Mouse (Mus musculus) E14TG2a.4 (cell line): ENCODE measurements at regions not wholly inside any gene's neighbourhood (a gene's known extent, or its start where the extent isn't known, plus 50 kb on each side); places are given as distances from the start of the nearest gene placed in this dataset.
"Not testable (repeated sequence)": the region's sequence is repeated elsewhere in the genome, so short reads cannot be mapped to it uniquely, and the experiment has no call there.

ENCODE experiments used
- H3K27me3 ChIP-seq: 2 replicates; pipeline ENCODE4 v1.6.1; 2014; ENCODE audit warnings: low read length, control low read depth; ENCODE audit not compliant: insufficient read depth
- H3K36me3 ChIP-seq: 2 replicates; pipeline ENCODE4 v1.6.1; 2014; ENCODE audit warnings: low read length, control low read depth; ENCODE audit not compliant: insufficient read depth
- H3K4me1 ChIP-seq: replicated peaks from 2 replicates; pipeline ENCODE4 v1.6.1; 2014; ENCODE audit warnings: low read depth, low read length, control low read depth
- H3K4me3 ChIP-seq: replicated peaks from 2 replicates; pipeline ENCODE4 v1.5.1; 2014; ENCODE audit warnings: mild to moderate bottlenecking, low read length
- H3K9me3 ChIP-seq: 2 replicates; pipeline ENCODE4 v1.6.1; 2014; ENCODE audit warnings: low read length, control low read depth
- CTCF ChIP-seq: conservative IDR thresholded peaks from 2 replicates; pipeline ENCODE4 v1.5.1; 2014; ENCODE audit warnings: low read length
- NANOG ChIP-seq: IDR thresholded peaks from 2 replicates; pipeline ENCODE4 v1.6.1; 2014; ENCODE audit warnings: borderline replicate concordance, low read length, mixed read lengths
- POU5F1 ChIP-seq: IDR thresholded peaks from 2 replicates; pipeline ENCODE4 v1.6.1; 2014; ENCODE audit warnings: low read length, borderline replicate concordance

DNA sequence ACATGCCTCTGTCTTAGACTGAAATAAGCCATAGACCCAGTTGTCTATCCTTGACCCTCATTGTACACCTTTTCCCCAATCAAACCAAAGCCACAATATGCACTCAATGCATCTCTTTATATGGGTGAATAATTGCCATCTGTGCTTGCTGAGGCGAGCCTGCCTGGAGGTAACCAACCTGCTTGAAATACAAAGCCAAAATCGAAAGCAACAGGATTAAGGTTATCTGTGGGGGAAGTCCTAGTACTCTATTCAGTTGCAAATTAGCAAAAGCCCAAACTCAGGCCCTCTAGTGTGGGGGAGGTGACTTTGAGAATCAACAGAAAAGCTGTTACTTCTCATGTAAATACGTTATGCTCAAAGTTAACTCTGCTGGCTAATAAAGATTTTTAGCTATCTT, 246.2 kb upstream of the Fundc1 start:
- Histone ChIP-seq H3K4me1 (no peaks in the 10 kb centered on the region), H3K27me3 (no peaks in the 10 kb centered on the region), H3K9me3 (peaks cover 46% of the 10 kb centered on the region), H3K4me3 (no peak overlapping the region), H3K36me3 (no peaks in the 10 kb centered on the region)
- TF ChIP-seq NANOG (no peak), POU5F1 (no peak), CTCF (no peak)

DNA sequence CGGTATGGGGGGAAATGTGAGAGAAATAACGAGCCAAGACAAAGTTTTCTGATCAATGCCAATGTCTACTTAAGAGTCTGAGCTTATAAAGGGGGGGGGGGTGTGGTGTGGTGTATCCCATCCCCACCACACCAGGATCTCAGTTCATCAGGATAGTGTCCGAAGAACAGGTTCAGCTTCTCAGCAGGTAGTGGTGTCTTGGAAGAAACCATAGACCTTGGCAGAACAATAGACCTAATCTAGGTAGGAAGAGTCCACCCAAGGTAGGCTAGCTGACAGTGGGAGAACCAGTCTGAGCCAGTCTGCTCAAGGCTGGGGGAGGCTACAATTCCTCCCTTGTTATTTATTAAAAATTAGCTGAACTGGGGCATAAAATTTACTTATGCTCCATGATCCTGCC, 245.5 kb upstream of the Fundc1 start:
- Histone ChIP-seq H3K9me3 (peaks cover 44% of the 10 kb centered on the region), H3K4me3 (no peak overlapping the region), H3K27me3 (no peaks in the 10 kb centered on the region), H3K4me1 (no peaks in the 10 kb centered on the region), H3K36me3 (no peaks in the 10 kb centered on the region)
- TF ChIP-seq POU5F1 (no peak), NANOG (no peak), CTCF (no peak)

DNA sequence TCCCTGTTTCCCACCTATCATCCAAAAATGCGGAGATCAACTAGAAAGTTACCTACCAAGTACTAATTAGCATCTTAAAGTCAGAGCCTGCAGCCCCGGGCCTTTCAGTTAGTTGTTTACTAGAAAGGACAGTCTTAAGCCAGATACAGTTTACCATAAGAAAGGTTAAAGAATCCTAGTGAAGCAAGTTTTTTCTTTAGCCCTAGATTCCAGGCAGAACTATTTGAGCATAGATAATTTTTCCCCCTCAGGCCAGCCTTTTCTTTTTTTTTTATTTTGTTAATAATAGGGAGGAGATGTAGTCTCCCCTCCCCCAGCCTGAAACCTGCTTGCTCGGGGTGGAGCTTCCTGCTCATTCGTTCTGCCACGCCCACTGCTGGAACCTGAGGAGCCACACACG, 215.9 kb upstream of the Fundc1 start:
- H3K4me3 ChIP-seq, H3K4me1 ChIP-seq, H3K36me3 ChIP-seq, H3K27me3 ChIP-seq: not testable (repeated sequence)
- H3K9me3 ChIP-seq: peaks cover 21% of the 10 kb centered on the region

DNA sequence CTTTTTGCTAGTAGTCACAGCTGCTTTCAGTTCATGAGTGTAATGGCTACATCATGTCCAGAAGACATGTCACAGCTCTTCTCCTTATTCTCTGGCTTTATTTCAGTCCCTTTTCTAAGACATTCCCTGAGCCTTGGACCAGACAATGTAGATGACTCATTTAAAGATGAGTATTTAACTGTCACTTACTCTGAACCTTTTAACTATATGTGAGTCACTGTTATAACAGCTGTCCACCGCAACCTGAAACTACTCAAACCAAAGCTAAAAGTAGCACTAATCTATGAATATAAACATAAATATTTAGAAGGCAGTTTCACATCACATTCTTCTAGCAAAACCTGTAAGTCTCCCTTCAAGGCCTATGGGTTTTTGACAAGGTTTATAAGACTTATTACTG, 203.8 kb upstream of the Fundc1 start:
- Histone ChIP-seq H3K9me3 (peaks cover 70% of the 10 kb centered on the region), H3K4me1 (no peaks in the 10 kb centered on the region), H3K36me3 (no peaks in the 10 kb centered on the region), H3K27me3 (no peaks in the 10 kb centered on the region), H3K4me3 (no peak overlapping the region)
- no peak for TF ChIP-seq POU5F1
- TF ChIP-seq NANOG: no peak
- no peak for TF ChIP-seq CTCF

GRCm38 (mm10) chrX:17752823-17753222, 180.7 kb upstream of the Fundc1 start:
- H3K4me3 ChIP-seq: no peak overlapping the region
- H3K27me3 ChIP-seq: no peaks in the 10 kb centered on the region
- H3K9me3 ChIP-seq: peaks cover 17% of the 10 kb centered on the region
- TF ChIP-seq NANOG: no peak
- TF ChIP-seq CTCF: no peak
- no peak for TF ChIP-seq POU5F1
- no peaks in the 10 kb centered on the region for H3K36me3 ChIP-seq
- peaks cover 12% of the 10 kb centered on the region for H3K4me1 ChIP-seq

DNA sequence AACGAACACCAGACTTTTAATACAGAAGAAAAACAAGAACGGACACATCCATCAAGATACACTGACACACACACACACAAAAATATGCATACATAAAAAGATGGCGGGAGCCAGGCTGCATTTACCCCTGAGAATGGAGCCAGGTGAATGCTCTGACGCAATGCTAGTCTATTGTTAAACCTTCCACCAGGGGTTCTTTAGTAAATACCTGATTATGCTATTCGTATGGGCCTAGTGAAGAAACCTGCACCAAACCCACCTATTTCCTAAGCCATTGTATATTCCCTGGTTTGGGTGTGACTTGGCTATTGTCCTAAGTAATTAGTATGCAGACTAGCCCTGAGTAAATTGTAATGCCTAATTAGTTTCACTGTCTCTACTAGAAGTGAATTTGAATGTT, 179.3 kb upstream of the Fundc1 start:
- no peak overlapping the region for H3K4me3 ChIP-seq
- H3K4me1 ChIP-seq: peaks cover 12% of the 10 kb centered on the region
- no peaks in the 10 kb centered on the region for H3K27me3 ChIP-seq
- no peaks in the 10 kb centered on the region for H3K36me3 ChIP-seq
- TF ChIP-seq NANOG (no peak), CTCF (no peak), POU5F1 (no peak)
- H3K9me3 ChIP-seq: peaks cover 19% of the 10 kb centered on the region

DNA sequence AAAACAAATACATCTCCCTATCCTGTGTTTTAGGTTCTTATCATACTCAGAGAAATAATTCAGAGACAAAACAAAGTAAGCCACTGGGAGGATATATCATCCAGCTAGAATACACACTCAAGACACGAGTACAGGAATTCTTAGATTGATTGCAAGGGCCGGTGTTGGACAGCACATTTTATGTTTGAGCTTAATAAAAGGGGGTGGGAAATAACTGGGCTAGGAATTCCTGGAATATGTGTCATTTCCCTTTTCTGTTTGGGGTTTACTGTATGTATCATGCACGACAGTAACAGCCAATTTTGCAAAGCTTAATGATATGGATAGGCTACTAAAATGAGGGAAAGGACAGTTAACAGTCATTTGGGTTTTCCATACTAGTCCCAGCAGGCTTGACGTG, 158.1 kb upstream of the Fundc1 start:
- no peaks in the 10 kb centered on the region for H3K9me3 ChIP-seq
- H3K27me3 ChIP-seq: no peaks in the 10 kb centered on the region
- no peaks in the 10 kb centered on the region for H3K36me3 ChIP-seq
- H3K4me3 ChIP-seq: no peak overlapping the region
- H3K4me1 ChIP-seq: peaks cover 7% of the 10 kb centered on the region
- TF ChIP-seq NANOG (no peak), POU5F1 (no peak), CTCF (no peak)

- TF ChIP-seq POU5F1 (no peak), NANOG (no peak), CTCF (no peak)
- H3K4me3 ChIP-seq: no peak overlapping the region
These were observed 153.7 kb upstream of the Fundc1 start for GRCm38 (mm10) chrX:17725780-17726220.

DNA sequence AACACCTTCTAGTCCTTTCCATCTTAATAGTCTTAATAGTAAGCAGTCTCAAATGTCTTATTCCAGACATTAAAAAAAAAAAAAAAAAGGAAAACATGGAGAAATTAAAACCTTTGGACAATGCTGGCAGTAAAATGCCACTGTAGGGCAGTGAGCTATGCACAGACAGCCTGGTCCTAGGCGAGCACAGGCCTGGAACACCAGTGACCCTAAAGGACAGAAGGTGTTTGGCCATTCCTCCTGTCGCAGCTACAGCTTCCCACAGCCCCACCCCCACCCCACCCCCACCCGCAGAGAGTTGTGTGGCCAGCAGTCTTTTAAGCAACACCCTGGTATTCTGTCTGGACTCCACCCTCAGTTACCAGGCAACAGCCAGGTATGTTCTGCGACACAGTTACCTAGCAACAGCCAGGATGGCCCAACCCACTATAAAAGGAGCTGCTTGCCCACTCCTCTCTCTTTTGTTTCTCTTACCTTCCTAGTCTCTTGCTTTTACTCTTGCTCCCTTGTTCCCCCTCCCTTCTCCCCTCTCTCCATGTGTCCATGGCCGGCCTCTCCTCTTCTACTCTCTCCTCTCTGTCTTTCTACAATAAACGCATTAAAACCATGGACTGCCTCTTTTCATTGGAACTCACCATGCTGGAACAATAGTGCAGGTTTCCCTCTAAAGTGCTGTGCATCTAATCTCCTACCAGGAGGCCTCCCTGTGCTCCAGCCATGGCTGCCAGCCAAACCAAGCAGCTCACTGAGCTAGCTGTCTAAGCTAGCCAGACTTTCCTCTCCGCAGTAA, 153.1 kb upstream of the Fundc1 start:
- H3K4me1 ChIP-seq: peaks cover 15% of the 10 kb centered on the region
- H3K36me3 ChIP-seq: no peaks in the 10 kb centered on the region
- H3K4me3 ChIP-seq: no peak overlapping the region
- H3K27me3 ChIP-seq: no peaks in the 10 kb centered on the region
- H3K9me3 ChIP-seq: peaks cover 3% of the 10 kb centered on the region; the same call in 1 of the 2 replicates
- TF ChIP-seq NANOG: no peak
- no peak for TF ChIP-seq POU5F1
- TF ChIP-seq CTCF: no peak

More at GRCm38 (mm10) chrX:17725780-17726220, 153.7 kb upstream of the Fundc1 start:
- peaks cover 15% of the 10 kb centered on the region for H3K4me1 ChIP-seq
- H3K9me3 ChIP-seq: peaks cover 3% of the 10 kb centered on the region; the same call in 1 of the 2 replicates
- H3K36me3 ChIP-seq: no peaks in the 10 kb centered on the region
- H3K27me3 ChIP-seq: no peaks in the 10 kb centered on the region
